Mouse (Mus musculus): ENCODE data around the gene Lect2.

- TF ChIP-seq CTCF (IDR thresholded peaks at IDR 0.05; ENCODE audit: low read depth, low read length) (no peak), POLR2A (IDR thresholded peaks at IDR 0.05; ENCODE audit: extremely low read depth, insufficient read depth, low read length) (no peak)
These were observed 42.9 kb upstream of the Lect2 start for GRCm38 (mm10) chr13:56591191-56591590.

All from liver, adult 2 months (tissue).